Mouse (Mus musculus): ENCODE data around the gene Esr1.

DNA sequence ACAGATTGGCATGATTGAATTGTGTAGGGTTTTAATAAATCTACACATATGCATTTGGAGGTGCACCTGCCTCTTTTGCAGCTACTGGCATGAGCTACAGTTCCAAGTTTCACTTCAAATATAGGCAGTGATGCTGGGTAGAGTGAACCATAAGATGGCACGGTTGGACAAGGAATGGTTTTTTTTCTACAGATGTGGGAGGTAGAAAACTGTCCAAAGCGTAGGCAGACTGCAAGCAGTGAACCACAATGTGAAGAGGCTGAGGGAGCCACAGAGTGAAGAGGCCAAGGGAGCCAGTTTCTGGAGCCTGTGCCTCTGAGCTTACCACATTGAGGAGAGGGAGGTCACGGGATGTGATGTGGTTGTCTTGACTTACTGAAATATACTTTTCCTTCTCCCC lies 238.5 kb downstream of the Esr1 start:
- TF ChIP-seq POLR2A (IDR thresholded peaks at IDR 0.05; ENCODE audit: insufficient read depth, low read length) (no peak), CTCF (IDR thresholded peaks at IDR 0.05; ENCODE audit: low read depth, low read length) (no peak)
